Mouse (Mus musculus) ES-E14 (cell line): Measurements from ENCODE around the gene Plppr1. TPM values are rescaled to one million over a fixed set of nuclear protein-coding genes. Genes with fewer than 3 reads are reported as not detected.

Experiments
- DNase-seq: peaks from one replicate; pipeline ENCODE4 v3.0.0-alpha.2; 2013; ENCODE audit warnings: low read depth, low spot score
- H3K27ac ChIP-seq: 2 replicates; pipeline ENCODE4 v1.5.1; 2012; ENCODE audit warnings: low read depth, mild to moderate bottlenecking, low read length, moderate library complexity, mixed read lengths; ENCODE audit not compliant: poor library complexity, insufficient read depth, severe bottlenecking
- H3K36me3 ChIP-seq: 2 replicates; pipeline ENCODE4 v1.6.1; 2012; ENCODE audit warnings: mild to moderate bottlenecking, low read length, moderate library complexity, mixed read lengths; ENCODE audit not compliant: control insufficient read depth, poor library complexity, insufficient read depth, severe bottlenecking
- H3K4me1 ChIP-seq, 2 experiments: fragments of 150-350 bp in 1 of 2; sonication (generic) in 1 of 2; 2 replicates each; pipeline ENCODE4 v1.6.1; 2012; ENCODE audit warnings: low read length in 2 of 2, mild to moderate bottlenecking in 1 of 2, mixed read lengths in 1 of 2; ENCODE audit not compliant: control insufficient read depth in 2 of 2, insufficient read depth in 2 of 2, poor library complexity in 1 of 2
- H3K4me3 ChIP-seq, 2 experiments: fragments of 150-350 bp in 1 of 2; sonication (generic) in 1 of 2; 2 replicates each; pipeline ENCODE4 v1.5.1; 2012; ENCODE audit warnings: low read length in 2 of 2, low read depth in 1 of 2, mild to moderate bottlenecking in 1 of 2, mixed read lengths in 1 of 2; ENCODE audit not compliant: insufficient read depth in 1 of 2, poor library complexity in 1 of 2, severe bottlenecking in 1 of 2
- H3K9ac ChIP-seq: 2 replicates; pipeline ENCODE4 v1.6.1; 2012; ENCODE audit warnings: low read depth, mild to moderate bottlenecking, low read length, mixed read lengths; ENCODE audit not compliant: poor library complexity, insufficient read depth, severe bottlenecking
- H3K9me3 ChIP-seq: fragments of 150-350 bp; sonication (generic); 2 replicates; pipeline ENCODE4 v1.6.1; 2012; ENCODE audit warnings: low read depth, mild to moderate bottlenecking, low read length; ENCODE audit not compliant: control insufficient read depth, insufficient read depth
- CHD2 ChIP-seq: IDR thresholded peaks from 2 replicates; pipeline ENCODE4 v1.6.1; 2014; ENCODE audit warnings: mild to moderate bottlenecking, low read depth, low read length, inconsistent platforms
- HCFC1 ChIP-seq: IDR thresholded peaks from 2 replicates; pipeline ENCODE4 v1.6.1; 2012; ENCODE audit warnings: low read length, inconsistent platforms, borderline replicate concordance; ENCODE audit not compliant: insufficient read depth
- MAFK ChIP-seq: IDR thresholded peaks from 2 replicates; pipeline ENCODE4 v1.6.1; 2014; ENCODE audit warnings: mild to moderate bottlenecking, low read depth, low read length, inconsistent platforms; ENCODE audit not compliant: insufficient read depth
- ZC3H11A ChIP-seq: IDR thresholded peaks from 2 replicates; pipeline ENCODE4 v1.6.1; 2012; ENCODE audit warnings: low read depth, mild to moderate bottlenecking, inconsistent platforms, low read length, borderline replicate concordance
- ZNF384 ChIP-seq: IDR thresholded peaks from 2 replicates; pipeline ENCODE4 v1.6.1; 2012; ENCODE audit warnings: low read depth, low read length, inconsistent platforms
- in situ Hi-C, 2 experiments: fragments of 600-800 bp; cut with MboI; formaldehyde crosslinking; loops; one replicate each; pipeline ENCODE4 v1.15.1; 2025; ENCODE audit warnings: low sequenced_read_pairs in 2 of 2, inconsistent platforms in 1 of 2; ENCODE audit not compliant: unreplicated experiment in 2 of 2
- total RNA-seq: library from RNA; depleted of rRNA; stranded (reverse); fragments of 300-350 nt; gene quantifications from 2 replicates; pipeline ENCODE4 v1.2.3, GENCODE M21; 2012

The Plppr1 gene
- total RNA-seq, 1 experiment = 0.18 TPM

- Histone ChIP-seq H3K9ac (0 out of 2 replicates have a peak overlapping the region, but pooled peaks have one; percentile 4), H3K4me3 (peak overlapping the region; percentile 63 to 67), H3K36me3 (no peaks in the 10 kb centered on the region), H3K9me3 (no peaks in the 10 kb centered on the region), H3K27ac (no peak overlapping the region), H3K4me1 (peaks cover 0 to 2% of the 10 kb centered on the region in 2 experiments; a peak in 1 of 4 replicates)
- in situ Hi-C loops = no loop called here
- DNase-seq = peak; percentile 19
- TF ChIP-seq ZNF384 = no peak
- TF ChIP-seq ZC3H11A = no peak
- no peak for TF ChIP-seq HCFC1
- no peak for TF ChIP-seq MAFK
- no peak for TF ChIP-seq CHD2
These were observed 619 bp downstream of the Plppr1 start for GRCm38 (mm10) chr4:49059402-49060381.

- H3K4me1 ChIP-seq = no peaks in the 10 kb centered on the region
- in situ Hi-C loops = no loop called here
- no peak overlapping the region for H3K9ac ChIP-seq
- TF ChIP-seq MAFK (no peak), ZNF384 (no peak), ZC3H11A (no peak), HCFC1 (no peak), CHD2 (no peak)
- no peak overlapping the region for H3K27ac ChIP-seq
- no peaks in the 10 kb centered on the region for H3K36me3 ChIP-seq
- H3K9me3 ChIP-seq = no peaks in the 10 kb centered on the region
- no peak overlapping the region for H3K4me3 ChIP-seq
- no peak for DNase-seq
These were observed 10.4 kb downstream of the Plppr1 start for GRCm38 (mm10) chr4:49069471-49069870.

GRCm38 (mm10) chr4:49072886-49073285 is 13.8 kb downstream of the Plppr1 start:
- Histone ChIP-seq H3K9me3 (no peaks in the 10 kb centered on the region), H3K27ac (no peak overlapping the region), H3K4me3 (no peak overlapping the region), H3K36me3 (no peaks in the 10 kb centered on the region), H3K4me1 (no peaks in the 10 kb centered on the region), H3K9ac (no peak overlapping the region)
- no peak for DNase-seq
- TF ChIP-seq ZNF384 (no peak), ZC3H11A (no peak), HCFC1 (no peak)
- in situ Hi-C loops = no loop called here

GRCm38 (mm10) chr4:49075881-49076280 is 16.8 kb downstream of the Plppr1 start:
- in situ Hi-C loops = no loop called here
- TF ChIP-seq ZNF384 (no peak), MAFK (no peak), CHD2 (no peak), HCFC1 (no peak), ZC3H11A (no peak)

More at GRCm38 (mm10) chr4:49075881-49076280, 16.8 kb downstream of the Plppr1 start:
- Histone ChIP-seq H3K9ac (no peak overlapping the region), H3K36me3 (no peaks in the 10 kb centered on the region), H3K9me3 (no peaks in the 10 kb centered on the region), H3K4me3 (no peak overlapping the region), H3K4me1 (no peaks in the 10 kb centered on the region), H3K27ac (no peak overlapping the region)
- DNase-seq = no peak
